Mouse (Mus musculus): ENCODE results near the gene Dynlt1a.
"Not testable (repeated sequence)": the region's sequence is repeated elsewhere in the genome, so short reads cannot be mapped to it uniquely, and the experiment has no call there.

DNA sequence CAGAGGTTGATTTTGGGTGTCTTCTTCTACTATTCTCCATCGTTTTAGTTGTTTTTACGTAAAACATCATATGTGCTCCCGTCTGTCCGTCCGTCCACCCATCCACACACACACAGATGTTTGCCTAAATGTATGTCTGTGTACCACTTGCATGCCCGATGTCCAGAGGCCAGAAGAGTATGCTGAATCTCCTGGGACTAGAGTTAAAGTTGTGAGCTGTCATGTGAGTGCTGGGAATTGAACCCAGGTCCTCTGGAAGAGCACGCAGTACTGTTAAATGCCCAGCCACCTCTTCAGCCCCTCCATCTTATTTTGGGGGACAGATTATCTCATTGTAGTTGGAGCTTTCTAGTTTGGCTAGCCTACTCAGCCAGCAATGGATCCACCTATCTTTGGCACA lies 10.3 kb upstream of the Dynlt1a start:
- TF ChIP-seq CTCF, EP300 (IDR thresholded peaks at IDR 0.05; ENCODE audit: low read depth): not testable (repeated sequence)

Measured in heart, postnatal 0 days (tissue).